Mouse (Mus musculus) telencephalon, adult 2 months (tissue): ENCODE data around the gene Ash1l.

Source experiments
- DNase-seq: peaks from one replicate; pipeline ENCODE4 v3.0.0-alpha.2; 2011; ENCODE audit warnings: low read depth, low spot score

Ash1l gene

DNA sequence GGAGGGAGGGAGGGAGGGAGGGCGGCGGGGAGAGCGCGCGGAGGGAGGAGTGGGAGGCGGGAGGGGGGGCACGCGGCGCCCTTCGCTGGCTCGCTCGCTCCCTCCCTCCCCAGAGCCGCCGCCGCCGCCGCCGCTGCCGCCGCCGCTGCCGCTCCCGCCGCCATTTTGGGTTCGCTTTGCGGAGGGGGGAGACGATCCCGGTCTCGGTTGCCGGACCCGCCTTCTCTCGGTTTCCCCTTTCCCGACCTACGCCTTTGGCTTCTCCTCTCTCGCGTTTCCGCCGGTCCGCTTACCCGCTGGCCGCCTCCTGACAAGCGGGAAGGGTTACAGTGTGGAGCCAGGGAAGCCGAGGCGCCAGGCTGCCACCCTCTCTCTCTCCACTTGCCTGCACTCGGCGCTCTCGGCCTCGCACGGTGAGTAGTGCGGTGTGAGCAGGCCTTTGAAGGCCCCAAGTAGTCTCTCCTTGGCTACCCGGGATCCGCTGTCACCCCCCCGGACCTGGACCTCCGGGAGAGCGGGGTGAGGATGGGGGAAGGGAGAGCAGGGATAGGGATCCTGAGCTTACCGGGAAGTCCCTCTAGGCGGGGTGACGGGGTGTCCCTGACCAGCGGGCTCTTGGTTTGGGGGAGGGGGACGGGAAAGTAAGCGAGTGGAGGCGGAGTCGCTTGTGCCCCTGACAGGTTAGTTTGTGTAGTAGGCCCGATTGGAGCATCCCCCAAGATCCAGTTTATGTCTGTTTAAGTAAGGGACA lies at the start of gene Ash1l, which contains the start of gene Dap3:
Gene Ash1l (plus strand): TSS at position 47 of the 751 bp plus-strand sequence.
Gene Dap3 (minus strand): TSS at position 606 of the 751 bp plus-strand sequence.
- peak; percentile 55 for DNase-seq

DNA sequence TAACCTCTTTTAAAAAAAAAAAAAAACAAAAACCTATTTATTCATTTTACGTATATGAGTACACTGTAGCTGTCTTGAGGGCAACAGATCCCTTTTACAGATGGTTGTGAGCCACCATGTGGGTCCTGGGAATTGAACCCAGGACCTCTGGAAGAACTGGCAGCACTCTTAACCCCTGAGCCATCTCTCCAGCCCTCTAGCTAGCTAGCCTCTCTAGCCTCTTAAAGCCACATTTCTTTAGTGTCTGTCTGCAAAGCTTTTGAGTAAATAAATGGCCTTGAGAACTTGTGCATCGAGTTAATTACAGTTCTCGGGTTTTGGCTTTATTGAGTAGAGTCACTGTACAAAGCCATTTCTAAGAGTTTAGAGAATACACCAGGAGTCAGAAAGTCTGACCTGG lies 45.6 kb upstream of the Ash1l start:
- DNase-seq = no peak

GRCm38 (mm10) chr3:88905209-88905608 lies 45.2 kb upstream of the Ash1l start:
- peak; percentile 46 for DNase-seq

GRCm38 (mm10) chr3:88905741-88906140 lies 44.7 kb upstream of the Ash1l start:
- DNase-seq = no peak

GRCm38 (mm10) chr3:88906393-88907159 lies 43.8 kb upstream of the Ash1l start:
- no peak for DNase-seq

- no peak for DNase-seq
Observed at GRCm38 (mm10) chr3:88912585-88912984, 37.8 kb upstream of the Ash1l start.

DNA sequence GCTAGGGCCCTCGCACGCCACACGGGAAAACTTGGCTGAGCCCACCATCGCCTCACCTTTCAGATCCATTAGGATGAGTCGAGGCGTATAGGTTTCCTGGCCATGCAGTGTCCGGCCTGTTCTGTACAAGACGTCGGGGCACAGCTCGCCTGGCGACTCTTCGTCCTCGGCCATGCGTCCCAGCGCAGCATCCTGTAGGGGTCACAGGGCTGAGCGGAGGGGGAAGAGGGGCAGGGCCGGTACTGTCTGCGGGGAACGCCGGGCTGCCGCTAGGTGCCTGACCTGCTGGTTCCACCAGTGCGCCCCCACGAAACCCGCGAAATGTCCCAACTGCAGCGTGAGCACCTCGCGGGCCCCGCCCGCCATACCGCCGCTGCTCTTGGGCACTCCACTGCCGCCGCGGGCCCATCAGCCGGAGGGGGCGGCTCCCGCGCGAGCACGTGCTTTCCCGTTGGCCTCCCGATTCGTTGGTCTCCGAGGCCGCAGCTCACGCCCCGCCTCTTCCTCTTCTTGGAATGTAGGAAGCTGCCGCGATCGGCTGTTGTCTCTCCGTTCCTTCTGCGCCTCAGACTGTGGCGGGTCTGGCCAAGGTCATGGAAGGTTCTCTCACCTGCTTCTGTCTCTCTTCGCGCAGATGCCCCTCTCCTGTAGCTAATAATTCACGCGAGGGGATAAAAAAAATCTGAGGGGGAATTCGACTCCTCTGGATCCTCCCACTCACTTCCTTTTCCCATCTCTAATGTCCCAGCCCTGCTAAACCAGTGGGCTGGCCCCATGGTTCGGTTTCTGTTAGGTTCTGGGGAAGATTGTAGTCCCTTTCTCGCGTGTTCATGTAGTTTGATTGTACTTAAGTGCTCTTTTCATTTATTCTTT lies 36.7 kb upstream of the Ash1l start, which contains the start of gene Msto1:
Gene Msto1 (minus strand): TSS at position 489 of the 873 bp plus-strand sequence.
- peak; percentile 86 for DNase-seq

DNA sequence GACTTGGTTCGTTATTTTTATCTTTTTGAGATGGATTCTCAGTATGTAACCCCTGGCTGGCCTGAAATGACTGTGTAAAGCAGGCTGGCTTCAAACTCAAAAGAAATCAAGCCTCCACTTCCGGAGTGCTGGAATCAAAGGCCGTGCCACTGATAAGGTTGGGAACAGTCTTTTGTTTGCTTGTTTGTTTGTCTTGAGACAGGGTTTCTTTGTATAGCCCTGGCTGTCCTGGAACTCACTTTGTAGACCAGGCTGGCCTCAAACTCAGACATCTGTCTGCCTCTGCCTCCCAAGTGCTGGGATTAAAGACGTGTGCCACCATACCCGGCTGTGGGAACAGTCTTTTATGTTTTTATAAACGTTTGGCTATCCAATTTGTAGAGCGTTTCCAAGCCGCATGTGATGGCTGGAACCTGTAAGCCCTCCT lies 36.0 kb upstream of the Ash1l start:
- DNase-seq = no peak

- no peak for DNase-seq
Observed at GRCm38 (mm10) chr3:88918981-88919380, 31.4 kb upstream of the Ash1l start.

DNA sequence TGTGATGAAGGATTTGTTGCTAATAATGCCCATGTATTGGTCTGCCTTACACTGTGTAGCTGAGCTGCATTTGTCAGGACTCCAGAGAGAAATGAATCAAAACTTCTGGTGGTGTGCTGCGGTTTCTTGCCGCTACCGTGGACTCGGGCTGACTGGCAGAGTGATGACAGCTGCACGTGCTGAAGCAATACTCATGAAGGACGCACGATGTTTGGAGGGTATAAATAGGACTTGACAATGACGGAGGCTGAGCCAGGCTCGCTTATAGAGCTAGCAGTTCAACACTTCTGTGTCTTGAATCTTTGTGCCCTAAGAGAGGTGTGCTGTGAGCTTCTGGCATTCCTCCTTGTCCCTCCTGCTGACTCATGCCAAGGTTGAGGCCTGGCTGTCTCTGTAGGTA lies 29.0 kb upstream of the Ash1l start:
- no peak for DNase-seq

- no peak for DNase-seq
Observed at GRCm38 (mm10) chr3:88923989-88924591, 26.3 kb upstream of the Ash1l start.

GRCm38 (mm10) chr3:88925651-88926050 lies 24.8 kb upstream of the Ash1l start:
- no peak for DNase-seq

DNA sequence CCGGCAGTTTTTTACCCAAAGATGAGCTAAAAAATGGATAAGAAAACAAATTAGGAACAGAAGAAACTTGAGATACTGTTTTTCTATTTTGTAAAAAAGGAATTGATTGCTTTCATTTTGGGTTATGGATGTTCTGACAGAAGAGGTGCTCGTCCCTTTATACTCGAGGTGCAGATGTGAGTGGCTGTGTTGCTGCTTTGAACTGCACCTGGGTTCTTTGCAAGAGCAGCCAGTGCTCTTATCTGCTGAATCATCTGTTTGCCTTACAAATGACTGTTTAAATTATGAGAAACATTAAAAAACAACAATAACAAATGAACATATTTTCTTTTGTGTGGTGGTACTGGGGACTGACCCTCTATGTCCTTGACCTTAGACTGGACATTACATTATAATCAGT lies 20.9 kb upstream of the Ash1l start:
- DNase-seq = no peak

- no peak for DNase-seq
Observed at GRCm38 (mm10) chr3:88939071-88939470, 11.4 kb upstream of the Ash1l start.

DNA sequence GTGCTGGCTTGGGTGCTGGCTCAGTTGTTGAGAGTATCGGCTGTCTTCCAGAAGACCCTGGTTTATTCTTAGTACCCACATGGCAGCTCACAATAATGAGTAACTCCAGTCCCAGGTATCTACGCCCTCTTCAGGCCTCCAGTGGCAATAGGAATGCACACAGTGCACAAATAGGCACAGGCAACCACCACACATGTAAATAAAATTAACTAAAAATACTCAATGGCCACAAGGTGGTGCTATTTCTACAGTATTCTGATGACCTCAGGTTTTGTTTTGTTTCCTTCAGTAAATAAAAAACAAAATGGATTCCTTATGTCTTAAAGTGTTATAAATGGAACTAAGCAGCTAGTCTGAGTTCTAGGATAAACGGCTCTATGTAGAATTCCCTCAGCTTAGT lies 10.7 kb upstream of the Ash1l start:
- no peak for DNase-seq

- no peak for DNase-seq
Observed at GRCm38 (mm10) chr3:88942316-88942880, 8.0 kb upstream of the Ash1l start.

DNA sequence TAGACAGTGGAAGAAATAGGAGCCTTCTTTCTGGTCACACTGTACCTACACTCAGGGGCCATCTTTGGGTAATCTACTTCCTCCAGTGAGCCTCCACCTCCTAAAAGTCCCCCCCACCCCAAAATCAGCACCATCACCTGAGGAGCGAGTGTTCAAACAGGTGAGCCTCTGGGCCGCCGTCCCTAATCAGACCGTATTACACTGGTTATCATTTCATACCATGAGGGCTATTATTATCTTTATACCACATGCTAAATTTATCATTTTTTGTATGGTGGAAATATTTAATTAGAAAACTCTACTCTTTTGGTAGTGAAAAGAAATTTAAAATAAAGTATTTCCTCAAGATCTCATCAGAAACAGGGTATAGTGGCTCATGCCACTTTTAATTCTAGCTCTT lies 6.3 kb upstream of the Ash1l start:
- DNase-seq = no peak

- peak; percentile 71 for DNase-seq
Observed at GRCm38 (mm10) chr3:88949786-88950575, 441 bp upstream of the Ash1l start.

- no peak for DNase-seq
Observed at GRCm38 (mm10) chr3:88951327-88951800, 942 bp downstream of the Ash1l start.

GRCm38 (mm10) chr3:88953246-88953645 lies 2.8 kb downstream of the Ash1l start:
- no peak for DNase-seq
